Mouse (Mus musculus) layer of hippocampus, postnatal 14 days (tissue): ENCODE measurements at regions not wholly inside any gene's neighbourhood (a gene's known extent, or its start where the extent isn't known, plus 50 kb on each side); places are given as distances from the start of the nearest gene placed in this dataset.

Source experiments
- DNase-seq, 2 experiments: peaks; one replicate each; pipeline ENCODE4 v3.0.0; 2021 to 2022; ENCODE audit warnings: low spot score in 2 of 2, mixed read lengths in 1 of 2

- DNase-seq: no peak
Measured at GRCm38 (mm10) chr14:76615603-76616366, 59.1 kb upstream of the Serp2 start.

- no peak for DNase-seq
Measured at GRCm38 (mm10) chr14:76615182-76615581, 58.5 kb upstream of the Serp2 start.

GRCm38 (mm10) chr14:76614682-76615081, 58.0 kb upstream of the Serp2 start:
- no peak for DNase-seq

DNA sequence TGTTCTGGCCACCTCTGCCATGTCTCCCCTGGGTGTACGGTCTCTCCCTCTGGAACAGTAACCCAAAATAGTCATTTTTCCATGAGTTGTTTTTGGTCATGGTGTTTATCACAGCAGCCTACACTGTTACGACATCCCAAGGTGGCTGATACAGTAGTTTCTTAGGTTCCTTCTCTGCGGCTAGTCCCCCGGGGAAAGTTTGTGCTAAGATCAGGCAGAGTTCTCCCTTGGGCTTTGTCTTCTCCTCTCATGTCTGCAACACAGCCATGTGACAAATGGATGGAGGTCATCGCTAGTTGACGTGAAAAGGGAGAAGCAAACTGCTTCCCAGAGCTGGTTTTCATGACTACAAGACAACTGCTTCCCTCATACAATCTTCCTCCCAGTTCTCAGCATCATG, 56.9 kb upstream of the Serp2 start:
- DNase-seq: no peak

DNA sequence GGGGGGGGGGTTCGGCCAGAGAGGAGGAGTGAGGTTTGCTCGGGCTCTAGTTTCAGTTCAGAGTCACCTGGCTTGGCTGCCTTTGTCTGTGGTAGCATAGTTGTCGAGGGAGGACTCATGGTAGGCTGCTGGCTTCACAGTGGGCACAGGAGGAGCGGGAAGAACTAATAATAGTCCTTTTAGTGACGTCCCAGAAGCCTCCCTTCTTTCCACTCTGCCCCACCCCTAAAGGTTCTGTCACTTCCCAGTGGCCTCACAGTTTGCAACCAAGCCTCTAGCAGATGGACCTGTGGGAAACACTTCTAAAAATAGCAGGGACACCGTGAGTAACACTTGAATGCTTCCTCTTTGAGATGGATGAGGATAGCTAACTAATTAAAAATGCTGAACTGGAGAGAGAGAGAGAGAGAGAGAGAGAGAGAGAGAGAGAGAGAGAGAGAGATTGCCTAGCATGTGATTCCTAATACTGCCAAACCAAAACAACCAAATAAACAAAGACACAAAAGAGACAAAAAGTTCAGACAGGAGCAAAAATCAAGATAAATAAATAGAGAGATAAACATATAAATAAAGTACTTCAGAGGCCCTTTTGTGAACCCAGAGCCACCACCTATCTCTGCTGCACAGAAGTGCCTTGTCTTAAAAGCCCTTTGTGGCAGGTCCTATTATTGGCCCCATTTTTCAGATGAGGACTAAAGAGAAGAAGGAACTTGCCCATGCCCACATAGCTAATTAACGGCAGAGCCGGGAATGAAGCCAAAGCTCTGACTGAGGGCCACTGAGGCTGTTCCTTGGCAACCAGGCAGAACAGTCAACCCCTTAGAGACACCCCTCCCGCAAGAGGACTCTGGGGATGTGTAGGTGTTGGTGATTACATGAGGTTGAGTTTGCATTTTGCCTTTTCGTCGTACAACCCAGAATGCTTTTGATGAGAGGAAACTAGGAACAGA, 54.0 kb upstream of the Serp2 start:
- peak; percentile 48 to 64 for DNase-seq
